Mouse (Mus musculus) heart, embryonic 16.5 days (tissue): ENCODE measurements around the gene U90926. TPM values are rescaled to one million over a fixed set of nuclear protein-coding genes. Genes with fewer than 3 reads are reported as not detected.
"Not testable (repeated sequence)": the region's sequence is repeated elsewhere in the genome, so short reads cannot be mapped to it uniquely, and the experiment has no call there.

ENCODE experiments used
- ATAC-seq: fragments of 200-750 bp; cut with Nextera tagmentation; replicated peaks from 2 replicates; pipeline ENCODE4 v1.8.0; 2017; ENCODE audit warnings: moderate number of reproducible peaks; ENCODE audit not compliant: insufficient read depth, low FRiP score; ENCODE audit errors: extremely low read depth
- H3K27ac ChIP-seq: fragments of 300-500 bp; sonication (generic); 2 replicates; pipeline ENCODE4 v1.5.1; 2014; ENCODE audit warnings: mild to moderate bottlenecking, low read length, control low read depth, moderate library complexity
- H3K27me3 ChIP-seq: fragments of 300-500 bp; sonication (generic); 2 replicates; pipeline ENCODE4 v1.6.1; 2014; ENCODE audit warnings: low read length, mixed read lengths; ENCODE audit not compliant: control insufficient read depth, insufficient read depth
- H3K36me3 ChIP-seq: fragments of 300-500 bp; sonication (generic); 2 replicates; pipeline ENCODE4 v1.6.1; 2014; ENCODE audit not compliant: control insufficient read depth, insufficient read depth
- H3K4me1 ChIP-seq: fragments of 300-500 bp; sonication (generic); 2 replicates; pipeline ENCODE4 v1.6.1; 2014; ENCODE audit warnings: low read length, mixed read lengths; ENCODE audit not compliant: control insufficient read depth, insufficient read depth
- H3K4me2 ChIP-seq: fragments of 300-500 bp; sonication (generic); 2 replicates; pipeline ENCODE4 v1.6.1; 2014; ENCODE audit warnings: low read depth, mild to moderate bottlenecking, control low read depth, low read length
- H3K4me3 ChIP-seq: fragments of 300-500 bp; sonication (generic); 2 replicates; pipeline ENCODE4 v1.5.1; 2014; ENCODE audit warnings: mild to moderate bottlenecking, control low read depth, low read length
- H3K9ac ChIP-seq: fragments of 300-500 bp; sonication (generic); 2 replicates; pipeline ENCODE4 v1.6.1; 2014; ENCODE audit warnings: low read length, control low read depth
- H3K9me3 ChIP-seq: fragments of 300-500 bp; sonication (generic); replicated peaks from 2 replicates; pipeline ENCODE4 v1.6.1; 2016; ENCODE audit warnings: low read length; ENCODE audit not compliant: control insufficient read depth
- WGBS: fragments of 180-500 bp; shearing (Covaris S2); extraction: QIAGEN DNeasy Blood & Tissue Kit; methylation state at CpG from one replicate; pipeline ENCODE4 v1.1.7; 2014; 5-methylcytosine and 5-hydroxymethylcytosine counted together
- polyA plus RNA-seq: library from polyadenylated mRNA; unstranded; fragments of >200 nt; fragmentation: Nextera tagmentation; extraction: Ambion mirVana; gene quantifications from 2 replicates; pipeline ENCODE4 v1.2.1, GENCODE M21; 2015

U90926 gene
- polyA plus RNA-seq, 1 experiment from 2014 or later, result not detected

DNA sequence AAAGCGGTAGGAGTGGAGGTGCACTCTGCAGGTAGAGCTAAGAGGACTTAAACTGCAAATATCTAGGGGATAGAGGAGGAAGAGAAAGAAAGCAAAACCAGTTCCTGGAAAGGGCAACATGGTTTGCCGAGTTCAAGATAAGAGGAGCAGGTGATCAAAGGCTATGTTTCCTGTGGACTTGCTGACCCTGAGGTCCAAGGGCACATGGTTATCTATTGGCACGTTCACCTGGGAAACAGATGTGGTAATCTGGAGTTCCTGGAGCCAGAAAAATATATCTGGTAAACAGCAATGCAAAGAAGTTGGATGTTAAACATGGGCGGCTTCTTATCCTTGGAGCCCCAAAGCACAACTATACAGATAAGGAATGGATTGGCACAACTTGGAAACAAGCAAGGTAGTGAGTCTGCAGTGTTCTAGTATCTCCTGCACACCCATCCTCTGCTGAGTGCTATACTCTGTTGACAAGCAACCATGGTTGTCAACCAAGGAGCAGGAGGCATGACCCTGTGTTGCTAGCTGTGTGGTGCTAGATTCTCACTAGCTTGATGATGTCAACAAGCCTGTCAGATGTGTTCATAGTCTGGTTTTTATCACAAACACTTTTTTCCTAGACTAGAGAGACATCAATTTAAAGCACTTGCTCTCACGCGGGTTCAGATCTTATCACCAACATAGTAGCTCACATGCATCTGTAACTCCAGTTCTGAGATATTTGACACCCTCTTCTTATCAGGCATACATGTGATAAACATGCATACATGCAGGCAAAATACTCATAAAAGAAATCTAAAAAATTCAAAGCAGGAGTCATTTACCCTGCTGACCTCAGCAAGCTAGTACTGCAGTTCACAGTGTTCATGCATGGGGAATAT is 10.8 kb downstream of the U90926 start:
- WGBS, result 40% methylated on average over 6 of the region's 6 CpGs
- Histone ChIP-seq H3K27me3 (no peaks in the 10 kb centered on the region), H3K27ac (peak overlapping the region; percentile 43; the same call in 1 of the 2 replicates), H3K9me3 (no peaks in the 10 kb centered on the region), H3K4me3 (no peak overlapping the region), H3K36me3 (peaks cover 31% of the 10 kb centered on the region), H3K4me1 (peaks cover 12% of the 10 kb centered on the region), H3K9ac (no peak overlapping the region), H3K4me2 (no peak overlapping the region)
- ATAC-seq, result 0 out of 2 replicates have a peak, but pooled peaks have one; percentile 63

DNA sequence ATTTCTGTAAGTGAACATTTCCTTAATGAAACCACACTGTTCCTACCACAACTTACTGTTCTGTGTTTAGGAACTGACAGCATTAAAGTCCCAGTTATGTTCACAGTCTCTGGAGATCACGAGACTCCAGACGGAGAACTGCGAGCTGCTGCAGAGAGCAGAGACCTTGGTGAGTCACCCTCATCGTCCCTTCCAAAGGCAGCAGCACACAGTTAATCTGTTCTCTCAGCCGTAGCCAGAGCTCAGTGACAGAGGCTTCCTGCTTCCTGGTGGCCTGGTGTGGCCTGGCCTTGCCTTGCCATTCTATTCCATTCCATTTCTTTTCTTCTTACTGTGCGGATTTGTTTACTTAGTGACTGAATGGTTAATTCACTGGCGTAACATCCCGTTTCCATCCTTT is 16.9 kb downstream of the U90926 start:
- no peaks in the 10 kb centered on the region for H3K9me3 ChIP-seq
- H3K4me1 ChIP-seq, result no peaks in the 10 kb centered on the region; the same call in 1 of the 2 replicates
- WGBS, result 73% methylated on average over 8 of the region's 8 CpGs
- ATAC-seq, result no peak
- H3K27me3 ChIP-seq, result no peaks in the 10 kb centered on the region
- peaks cover 64% of the 10 kb centered on the region for H3K36me3 ChIP-seq
- H3K9ac ChIP-seq, result no peak overlapping the region
- H3K27ac ChIP-seq, result no peak overlapping the region
- no peak overlapping the region for H3K4me3 ChIP-seq
- no peak overlapping the region for H3K4me2 ChIP-seq

DNA sequence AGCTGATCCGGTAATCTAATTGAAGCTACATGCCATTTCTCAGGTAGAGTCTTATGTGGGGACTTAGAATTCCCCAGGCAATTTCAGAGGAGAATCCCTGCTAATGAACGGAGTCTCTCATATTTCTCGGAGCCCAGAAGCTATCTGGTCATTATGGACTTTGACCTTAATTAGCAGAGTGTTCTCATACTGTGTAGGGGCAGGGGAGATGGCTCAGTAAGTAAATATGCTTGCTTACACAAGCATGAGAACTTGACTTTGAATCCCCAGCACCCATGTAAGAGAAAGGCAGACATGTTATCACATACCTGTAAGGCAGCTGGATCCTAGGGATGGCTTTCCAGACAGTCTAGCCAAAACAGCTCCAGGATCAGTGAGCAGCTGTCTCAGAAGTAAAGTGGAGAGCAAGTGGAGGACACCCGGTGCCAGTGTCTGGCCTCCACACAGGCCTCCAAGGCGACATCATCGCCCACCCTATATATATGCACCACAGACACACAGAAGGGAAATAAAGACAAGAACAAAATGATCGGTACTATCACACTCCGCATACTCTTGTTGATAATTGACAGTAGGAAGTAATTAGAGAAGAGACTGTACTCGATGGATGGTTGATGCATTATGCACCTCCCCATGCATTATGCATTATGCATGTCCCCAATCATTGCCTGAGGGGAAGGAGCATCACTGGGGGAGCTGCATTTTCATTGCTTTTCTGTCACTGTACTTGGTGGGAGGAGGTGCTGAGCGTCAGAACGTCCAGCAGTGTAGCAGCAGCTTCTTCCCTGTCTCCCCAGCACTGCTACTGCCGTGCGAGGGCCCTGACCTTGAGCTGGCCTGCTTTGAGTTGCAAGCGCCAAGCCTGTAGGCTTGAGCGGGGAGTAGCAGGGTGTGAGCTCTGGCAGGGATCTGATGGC is 18.1 kb downstream of the U90926 start:
- no peak for ATAC-seq
- no peaks in the 10 kb centered on the region for H3K27me3 ChIP-seq
- H3K9ac ChIP-seq, result no peak overlapping the region
- no peak overlapping the region for H3K27ac ChIP-seq
- no peaks in the 10 kb centered on the region; the same call in 1 of the 2 replicates for H3K4me1 ChIP-seq
- no peak overlapping the region for H3K4me3 ChIP-seq
- H3K4me2 ChIP-seq, result no peak overlapping the region
- H3K9me3 ChIP-seq, result no peaks in the 10 kb centered on the region
- peaks cover 68% of the 10 kb centered on the region for H3K36me3 ChIP-seq
- 75% methylated on average over 15 of the region's 15 CpGs for WGBS

DNA sequence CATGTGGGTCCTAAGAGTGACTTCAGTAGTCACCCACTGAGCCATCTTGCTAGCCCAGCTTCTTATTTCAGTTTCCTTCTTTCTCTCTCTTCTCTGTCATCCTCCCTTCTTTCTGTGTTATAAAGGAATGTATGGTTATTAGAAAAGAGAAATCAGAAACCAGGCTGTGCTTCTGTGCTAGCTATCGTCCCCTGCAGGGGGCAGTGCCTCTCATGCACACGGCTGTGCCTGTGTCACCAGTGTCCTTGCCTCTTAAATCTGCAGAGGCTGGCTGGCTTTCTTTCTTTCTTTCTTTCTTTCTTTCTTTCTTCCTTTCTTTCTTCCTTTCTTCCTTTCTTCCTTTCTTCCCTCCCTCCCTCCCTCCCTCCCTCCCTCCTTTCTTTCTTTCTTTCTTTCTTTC is 19.5 kb downstream of the U90926 start:
- not testable (repeated sequence) for H3K4me1 ChIP-seq, H3K27me3 ChIP-seq, H3K9me3 ChIP-seq, H3K4me3 ChIP-seq, ATAC-seq, H3K9ac ChIP-seq, H3K27ac ChIP-seq, H3K4me2 ChIP-seq
- H3K36me3 ChIP-seq, result peaks cover 58% of the 10 kb centered on the region
- WGBS, result 45% methylated on average over 2 of the region's 2 CpGs

DNA sequence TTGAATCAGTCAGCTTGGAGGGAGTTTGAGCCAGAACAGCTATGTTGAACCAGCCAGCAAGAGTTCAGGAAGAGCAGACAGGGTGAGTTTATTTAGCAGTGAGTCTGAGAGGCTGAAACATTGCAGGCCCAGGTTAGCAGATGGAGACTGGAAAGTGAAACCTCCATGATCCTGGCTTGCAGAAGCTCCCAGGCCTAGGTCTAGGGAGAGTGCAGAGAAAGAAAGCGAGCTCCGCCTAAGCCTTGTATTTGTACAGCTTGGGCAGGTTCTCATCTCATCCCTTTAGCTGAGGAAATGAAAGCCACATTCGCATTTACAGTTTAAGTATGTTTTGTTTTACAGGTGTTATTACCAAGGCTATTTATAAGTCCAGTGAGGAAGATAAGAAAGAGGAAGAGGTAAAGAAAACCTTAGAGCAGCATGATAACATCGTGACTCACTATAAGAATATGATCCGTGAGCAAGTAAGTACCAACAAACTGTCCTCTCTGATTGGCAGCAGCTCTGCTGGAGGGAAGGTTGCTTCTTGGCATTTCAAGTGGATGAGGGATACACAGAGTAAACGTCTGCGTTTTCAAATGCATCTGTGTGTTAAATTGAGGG is 26.2 kb downstream of the U90926 start:
- no peak overlapping the region for H3K9ac ChIP-seq
- H3K27ac ChIP-seq, result no peak overlapping the region
- H3K4me3 ChIP-seq, result no peak overlapping the region
- ATAC-seq, result no peak
- peaks cover 8% of the 10 kb centered on the region for H3K9me3 ChIP-seq
- H3K4me2 ChIP-seq, result no peak overlapping the region
- 90% methylated on average over 7 of the region's 7 CpGs for WGBS
- H3K36me3 ChIP-seq, result peaks cover 52% of the 10 kb centered on the region
- H3K27me3 ChIP-seq, result no peaks in the 10 kb centered on the region
- H3K4me1 ChIP-seq, result no peaks in the 10 kb centered on the region

DNA sequence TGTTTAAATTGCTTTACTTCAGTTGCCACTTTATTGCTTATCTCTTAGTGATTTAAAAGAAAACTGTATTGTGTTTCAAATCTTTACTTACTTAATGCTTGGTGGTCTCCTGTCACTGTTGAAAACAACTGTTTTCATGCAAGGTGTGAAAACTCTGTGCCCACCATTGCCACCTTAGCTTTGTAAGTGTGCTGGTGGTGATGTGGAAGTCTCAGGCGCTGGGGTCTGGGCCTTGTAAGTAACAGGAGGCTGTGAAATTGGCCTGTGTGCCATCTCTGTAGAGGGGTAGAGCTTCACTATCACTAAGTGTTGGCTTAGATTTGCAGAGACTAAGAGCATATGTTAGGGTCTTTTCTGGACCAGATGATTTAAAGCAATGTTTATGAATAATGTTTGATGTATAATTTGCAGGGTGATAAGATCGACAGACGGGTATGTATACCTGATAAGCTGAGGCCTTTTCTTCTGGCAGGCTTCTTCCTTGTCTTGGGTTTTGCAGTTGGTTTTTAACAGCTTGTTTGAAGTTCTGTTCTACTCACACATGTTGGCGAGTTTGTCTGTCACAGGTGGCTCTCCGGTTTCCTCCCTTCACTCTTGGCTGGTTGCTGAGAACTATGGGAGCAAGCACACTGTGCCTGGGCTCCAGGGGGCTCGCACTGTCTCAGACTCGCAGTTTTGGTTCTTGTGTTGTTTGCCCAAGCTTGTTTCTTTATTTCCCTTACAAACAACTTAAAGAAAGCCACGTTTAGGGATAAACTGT is 32.0 kb downstream of the U90926 start:
- H3K36me3 ChIP-seq, result peaks cover 43% of the 10 kb centered on the region
- no peak overlapping the region for H3K4me2 ChIP-seq
- H3K27me3 ChIP-seq, result no peaks in the 10 kb centered on the region
- H3K4me1 ChIP-seq, result no peaks in the 10 kb centered on the region
- no peak overlapping the region for H3K9ac ChIP-seq
- H3K27ac ChIP-seq, result peak overlapping the region; percentile 46; the same call in 1 of the 2 replicates
- no peak overlapping the region for H3K4me3 ChIP-seq
- peaks cover under 1% of the 10 kb centered on the region; the same call in 1 of the 2 replicates for H3K9me3 ChIP-seq
- ATAC-seq, result peak; percentile 65; the same call in 1 of the 2 replicates
- WGBS, result 74% methylated on average over 8 of the region's 8 CpGs

DNA sequence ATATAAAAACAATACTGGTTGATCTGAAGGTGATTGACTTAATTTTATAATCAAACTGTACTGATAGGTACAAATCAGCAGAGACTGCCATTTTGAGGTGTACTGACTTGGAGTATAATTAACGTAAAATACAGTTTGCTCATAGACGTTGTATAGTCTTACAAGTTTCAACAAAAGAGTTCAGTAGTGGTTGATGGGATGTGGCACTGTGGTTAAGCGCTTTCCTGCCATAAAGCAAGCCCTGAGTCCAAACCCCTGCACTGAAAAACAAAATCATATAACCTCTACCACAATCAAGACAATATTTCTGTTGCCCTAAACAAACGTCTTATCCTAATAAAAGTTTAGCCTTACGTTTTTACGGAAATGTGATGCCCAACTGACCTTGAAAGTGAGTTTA is 49.2 kb downstream of the U90926 start:
- Histone ChIP-seq H3K27ac (no peak overlapping the region), H3K4me2 (no peak overlapping the region), H3K9me3 (no peaks in the 10 kb centered on the region), H3K4me3 (no peak overlapping the region), H3K27me3 (no peaks in the 10 kb centered on the region), H3K4me1 (no peaks in the 10 kb centered on the region), H3K36me3 (peaks cover 10% of the 10 kb centered on the region), H3K9ac (no peak overlapping the region)
- ATAC-seq, result no peak
- 91% methylated on average over 6 of the region's 6 CpGs for WGBS
